Mouse (Mus musculus): Measurements from ENCODE around the gene Olfr1158.
"Not testable (repeated sequence)": the region's sequence is repeated elsewhere in the genome, so short reads cannot be mapped to it uniquely, and the experiment has no call there.

The Olfr1158 gene

GRCm38 (mm10) chr2:87989813-87990212 is at the start of gene Olfr1158:
Gene Olfr1158 (plus strand): TSS chr2:87990113.
- no peak for DNase-seq (ENCODE audit: low spot score)

GRCm38 (mm10) chr2:87945037-87945436 is 44.9 kb upstream of the Olfr1158 start, which contains the start of gene Olfr1155:
Gene Olfr1155 (minus strand): TSS chr2:87945137.
- no peak for DNase-seq (ENCODE audit: low spot score)

GRCm38 (mm10) chr2:87953000-87953399 is 36.9 kb upstream of the Olfr1158 start, which contains the start of gene Olfr1156:
Gene Olfr1156 (minus strand): TSS chr2:87953100.
- DNase-seq (ENCODE audit: low spot score), result no peak

GRCm38 (mm10) chr2:87968199-87968598 is 21.7 kb upstream of the Olfr1158 start, which contains the start of gene Olfr1157:
Gene Olfr1157 (minus strand): TSS chr2:87968299.
- no peak for DNase-seq (ENCODE audit: low spot score)

GRCm38 (mm10) chr2:87974563-87974962 is 15.3 kb upstream of the Olfr1158 start, which contains the start of gene Olfr74:
Gene Olfr74 (minus strand): TSS chr2:87974663.
- DNase-seq (ENCODE audit: low spot score), result no peak

GRCm38 (mm10) chr2:88007515-88008318 is 17.8 kb downstream of the Olfr1158 start, which contains the start of gene Olfr1160:
Gene Olfr1160 (minus strand): TSS chr2:88008268.
- no peak for DNase-seq (ENCODE audit: low spot score)

GRCm38 (mm10) chr2:88022474-88022873 is 32.6 kb downstream of the Olfr1158 start, which contains the start of gene Olfr1161:
Gene Olfr1161 (plus strand): TSS chr2:88022774.
- not testable (repeated sequence) for DNase-seq (ENCODE audit: low spot score)

GRCm38 (mm10) chr2:88037599-88037998 is 47.7 kb downstream of the Olfr1158 start, which contains the start of gene Olfr73:
Gene Olfr73 (minus strand): TSS chr2:88037699.
- DNase-seq (ENCODE audit: low spot score), result no peak

Measured in MN1 (cell line).